Mouse (Mus musculus) left cerebral cortex, postnatal 36 days (tissue): ENCODE measurements at regions not wholly inside any gene's neighbourhood (a gene's known extent, or its start where the extent isn't known, plus 50 kb on each side); places are given as distances from the start of the nearest gene placed in this dataset.

Source experiments
- DNase-seq, 2 experiments: peaks; one replicate each; pipeline ENCODE4 v3.0.0; 2021 to 2022; ENCODE audit warnings: low spot score in 2 of 2, mixed read lengths in 1 of 2
- intact Hi-C: fragments of 180-260 bp; cut with DNase I; formaldehyde crosslinking; loops from one replicate; pipeline ENCODE4 v1.15.1; 2025

- no peak for DNase-seq
- intact Hi-C loops, result no loop called here
Observed at GRCm38 (mm10) chr3:132237344-132237743, 152.3 kb downstream of the Dkk2 start.

DNA sequence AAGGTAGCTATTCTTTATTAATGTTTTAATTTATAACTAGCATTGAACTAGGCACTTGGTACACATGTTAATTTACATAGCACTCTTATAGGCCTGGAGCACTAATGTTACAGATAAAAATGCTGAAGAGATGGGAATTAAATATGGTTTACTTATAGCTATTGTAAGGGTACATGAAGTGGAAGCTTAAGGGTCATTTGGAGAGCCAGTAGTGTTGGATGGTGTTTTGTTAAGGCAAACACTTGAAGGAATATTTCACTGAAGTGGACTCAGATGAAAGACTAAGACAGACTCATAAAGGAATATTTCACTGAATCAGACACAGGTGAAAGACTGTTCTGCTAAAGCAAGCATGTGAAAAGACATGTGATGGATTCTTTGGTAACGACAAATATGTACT, 172.7 kb downstream of the Dkk2 start:
- DNase-seq, result no peak
- intact Hi-C loops, result no loop called here

- intact Hi-C loops, result no loop called here
- no peak for DNase-seq
Observed at GRCm38 (mm10) chr3:132269641-132270040, 184.5 kb downstream of the Dkk2 start.

GRCm38 (mm10) chr3:132274786-132275185, 189.7 kb downstream of the Dkk2 start:
- intact Hi-C loops, result no loop called here
- DNase-seq, result no peak

- intact Hi-C loops, result no loop called here
Observed at GRCm38 (mm10) chr3:132277771-132278170, 192.7 kb downstream of the Dkk2 start.

GRCm38 (mm10) chr3:132287714-132288113, 202.6 kb downstream of the Dkk2 start:
- intact Hi-C loops, result no loop called here
- DNase-seq, result no peak

More at GRCm38 (mm10) chr3:132277771-132278170, 192.7 kb downstream of the Dkk2 start:
- no peak for DNase-seq

- intact Hi-C loops, result no loop called here
- no peak for DNase-seq
Observed at GRCm38 (mm10) chr3:132326961-132327360, 241.9 kb downstream of the Dkk2 start.

DNA sequence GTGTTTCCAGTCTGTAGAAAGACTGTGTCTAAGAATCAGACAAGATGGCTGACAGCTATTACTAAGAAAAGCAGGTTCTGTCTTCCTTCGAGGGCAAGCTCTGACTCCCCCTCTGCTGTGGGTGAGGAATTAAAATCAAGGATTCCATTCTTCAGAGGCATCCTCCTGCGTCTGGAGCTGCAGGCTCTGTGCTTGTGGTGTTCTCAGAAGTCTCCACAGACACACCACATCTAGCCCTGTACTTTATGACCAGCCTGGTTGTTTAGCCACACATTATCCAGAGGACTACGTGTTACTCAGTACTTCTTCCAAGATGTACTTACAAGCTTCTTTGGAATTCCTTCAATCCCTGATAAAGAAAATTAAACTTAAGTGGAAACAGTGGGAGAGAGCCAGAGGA, 258.5 kb downstream of the Dkk2 start:
- DNase-seq, result no peak
- intact Hi-C loops, result no loop called here

GRCm38 (mm10) chr3:132345856-132346255, 260.8 kb downstream of the Dkk2 start:
- no peak for DNase-seq
- intact Hi-C loops, result no loop called here

DNA sequence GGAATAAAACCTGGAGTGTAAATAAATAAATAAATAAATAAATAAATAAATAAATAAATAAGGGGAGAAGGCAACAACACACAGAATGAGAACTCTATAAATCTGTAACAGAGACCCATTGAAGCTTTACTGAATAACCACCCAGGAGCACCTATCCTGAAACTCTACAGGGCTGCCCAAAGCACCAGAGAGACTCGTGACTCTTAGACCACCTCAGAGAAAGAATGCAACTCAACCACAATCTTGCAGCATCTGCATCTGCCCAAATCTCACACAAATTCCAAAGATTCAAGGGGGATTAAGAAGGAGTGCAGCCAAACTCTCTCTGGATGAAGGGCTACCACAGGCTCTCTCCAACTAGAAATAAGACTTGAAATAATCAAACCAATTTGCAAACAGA, 264.5 kb downstream of the Dkk2 start:
- intact Hi-C loops, result no loop called here
- DNase-seq, result no peak

GRCm38 (mm10) chr3:132353204-132353603, 268.1 kb downstream of the Dkk2 start:
- DNase-seq, result no peak
- intact Hi-C loops, result no loop called here

DNA sequence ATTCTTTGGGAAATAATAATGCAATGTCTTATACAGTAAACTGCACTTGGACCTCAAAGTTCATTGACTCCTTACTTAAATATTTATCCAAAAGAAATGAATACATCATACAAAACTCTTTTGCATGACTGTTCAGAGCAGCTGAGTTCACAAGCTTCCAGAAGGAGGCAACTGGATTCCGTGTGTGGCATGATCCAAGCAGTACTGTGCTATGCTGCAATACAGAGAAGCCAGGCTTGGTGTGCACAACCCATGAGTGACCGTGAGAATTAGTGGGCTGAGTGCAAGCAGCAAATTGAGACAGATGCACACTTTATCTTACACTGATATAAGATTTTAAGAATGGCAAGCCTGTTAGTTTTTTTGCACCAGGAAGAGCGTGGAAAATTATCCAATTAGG, 270.0 kb upstream of the Gimd1 start:
- intact Hi-C loops, result no loop called here
- DNase-seq, result no peak

GRCm38 (mm10) chr3:132375579-132375978, 254.0 kb upstream of the Gimd1 start:
- no peak for DNase-seq
- intact Hi-C loops, result no loop called here

- intact Hi-C loops, result no loop called here
- no peak for DNase-seq
Observed at GRCm38 (mm10) chr3:132417742-132418141, 211.9 kb upstream of the Gimd1 start.

DNA sequence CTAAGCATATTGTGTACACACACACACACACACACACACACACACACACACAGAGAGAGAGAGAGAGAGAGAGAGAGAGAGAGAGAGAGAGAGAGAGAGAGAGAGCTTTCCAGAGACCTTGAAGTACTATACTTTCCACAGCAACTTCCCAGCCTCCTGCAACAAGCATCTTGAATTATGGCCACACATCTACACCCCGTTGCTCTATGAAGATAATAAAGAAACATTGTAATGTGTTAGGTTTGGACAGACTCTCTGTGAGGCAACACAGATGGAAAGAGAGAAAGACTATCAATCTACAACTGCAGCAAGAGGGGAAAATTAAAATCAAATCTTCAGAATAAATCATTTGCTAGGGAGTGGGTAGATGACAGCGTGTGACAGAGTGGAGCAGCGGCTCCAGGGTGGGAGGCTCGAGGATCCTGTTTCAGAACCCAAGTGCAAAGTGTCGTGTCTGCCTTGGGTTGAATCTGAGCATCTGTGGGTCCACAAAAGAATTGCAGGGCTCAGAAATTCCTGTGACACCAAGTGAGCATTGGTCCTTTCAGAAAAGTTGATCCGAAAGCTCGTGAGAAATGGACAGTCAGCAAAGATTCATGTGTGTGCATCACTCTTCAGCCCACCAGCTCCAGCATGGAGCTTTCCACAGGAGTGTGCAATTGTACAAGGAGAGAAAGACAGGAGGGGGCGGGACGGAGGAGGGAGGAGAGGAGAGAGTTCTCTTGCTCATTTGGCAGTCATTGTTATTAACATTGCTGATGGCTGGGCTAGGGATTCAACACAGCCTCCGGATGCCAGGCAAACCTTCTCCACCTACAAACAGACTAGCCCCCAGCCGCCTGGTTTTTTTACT, 203.6 kb upstream of the Gimd1 start:
- intact Hi-C loops, result no loop called here
- no peak for DNase-seq

GRCm38 (mm10) chr3:132427244-132427643, 202.4 kb upstream of the Gimd1 start:
- intact Hi-C loops, result no loop called here
- no peak for DNase-seq

GRCm38 (mm10) chr3:132428148-132428547, 201.5 kb upstream of the Gimd1 start:
- no peak for DNase-seq
- intact Hi-C loops, result no loop called here

GRCm38 (mm10) chr3:132431805-132432204, 197.8 kb upstream of the Gimd1 start:
- intact Hi-C loops, result no loop called here
- DNase-seq, result no peak

DNA sequence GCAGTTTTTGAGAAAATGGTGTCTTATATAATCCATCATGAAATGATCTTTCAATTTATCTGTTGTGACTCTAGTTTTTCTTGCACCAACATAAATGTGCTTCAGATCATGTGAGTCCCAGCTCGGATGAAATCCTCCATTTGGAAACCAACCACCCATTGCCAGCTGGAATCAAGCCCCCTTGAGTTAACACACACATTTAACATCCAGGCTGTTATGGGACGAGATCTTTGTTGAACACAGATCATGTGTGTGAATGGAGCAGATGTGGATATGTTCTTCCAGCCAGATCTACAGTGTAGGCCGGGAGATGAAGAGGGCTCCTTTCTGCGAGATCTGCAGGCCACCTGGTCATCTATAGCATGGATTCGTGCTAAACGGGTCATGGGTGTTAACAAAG, 188.4 kb upstream of the Gimd1 start:
- intact Hi-C loops, result no loop called here
- no peak for DNase-seq

DNA sequence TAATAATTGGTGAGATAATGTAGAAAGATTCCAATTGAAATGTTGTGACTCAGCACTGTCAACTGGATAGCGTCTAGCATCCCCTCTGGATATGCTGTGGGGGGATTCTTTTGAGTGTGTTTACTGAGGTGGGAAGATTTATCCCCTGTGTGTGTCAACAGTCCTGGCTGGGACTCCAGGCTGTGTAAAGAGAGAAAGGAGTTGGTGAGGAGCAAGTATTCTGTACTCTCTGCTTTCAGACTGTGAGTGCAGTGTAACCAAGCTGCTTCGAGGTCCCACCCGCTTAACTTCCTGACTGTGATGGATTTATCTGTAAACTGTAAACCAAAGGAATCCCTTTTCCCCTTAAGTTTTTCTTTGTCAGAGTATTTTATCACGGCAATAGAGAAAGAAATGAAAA, 175.7 kb upstream of the Gimd1 start:
- no peak for DNase-seq
- intact Hi-C loops, result no loop called here

DNA sequence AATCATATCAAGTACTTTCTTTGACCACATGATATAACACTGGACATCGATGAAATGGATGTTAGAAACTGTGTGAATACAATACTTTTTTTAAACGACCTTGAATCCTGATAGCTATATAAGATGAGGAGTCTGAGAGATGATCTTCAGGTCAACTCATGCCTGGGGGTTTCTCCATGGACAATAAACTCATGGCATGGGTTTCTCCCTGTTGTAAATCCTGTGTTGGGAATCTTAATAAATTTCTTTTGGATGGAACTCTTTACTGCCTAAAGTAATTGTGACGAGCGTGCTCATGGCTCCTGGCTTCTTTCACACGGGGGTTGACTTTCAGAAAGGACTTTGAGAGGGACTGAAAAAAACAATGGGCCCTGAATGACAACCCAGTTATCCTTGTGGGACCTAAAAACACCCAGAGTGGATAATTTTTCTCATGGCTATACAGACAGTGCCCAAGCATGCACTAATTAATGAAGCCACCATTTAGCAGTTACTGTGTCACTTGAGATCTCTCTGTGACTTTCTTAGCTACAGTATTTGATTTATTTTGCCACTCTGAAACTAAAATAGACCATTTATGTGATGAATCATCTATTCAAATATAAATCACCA, 167.2 kb upstream of the Gimd1 start:
- intact Hi-C loops, result no loop called here

More for the DNA sequence above, 167.2 kb upstream of the Gimd1 start:
- DNase-seq, result no peak
